Mouse (Mus musculus) megakaryocyte, embryonic 14.5 days (primary cell): ENCODE results near the gene Hnrnph2. TPM values are rescaled to one million over a fixed set of nuclear protein-coding genes. Genes with fewer than 3 reads are reported as not detected.

Experiments used
- H3K27me3 ChIP-seq: replicated peaks from 2 replicates; pipeline ENCODE3; 2012; ENCODE audit warnings: inconsistent platforms
- H3K36me3 ChIP-seq: replicated peaks from 2 replicates; pipeline ENCODE3; 2012; ENCODE audit warnings: low read length, inconsistent platforms, mixed read lengths
- H3K4me1 ChIP-seq: 2 replicates; pipeline ENCODE4 v1.6.1; 2012; ENCODE audit warnings: inconsistent platforms
- H3K4me3 ChIP-seq: replicated peaks from 2 replicates; pipeline ENCODE3; 2012; ENCODE audit warnings: moderate library complexity, mild to moderate bottlenecking, inconsistent platforms
- H3K9me3 ChIP-seq: 2 replicates; pipeline ENCODE4 v1.6.1; 2012; ENCODE audit warnings: inconsistent platforms
- FLI1 ChIP-seq: IDR thresholded peaks from 2 replicates; pipeline ENCODE4 v1.6.1; 2012; ENCODE audit warnings: low read length, inconsistent platforms, mixed read lengths
- GATA1 ChIP-seq: IDR thresholded peaks from 3 replicates; pipeline ENCODE4 v1.6.1; 2012; ENCODE audit warnings: mixed read lengths, low read length, inconsistent platforms, borderline replicate concordance
- polyA plus RNA-seq: library from polyadenylated mRNA; stranded (reverse); fragments of >175 nt; gene quantifications from 2 replicates; pipeline ENCODE4 v1.2.3, GENCODE M21; 2012; ENCODE audit warnings: low replicate concordance; ENCODE audit not compliant: insufficient read depth

Gene Hnrnph2
- polyA plus RNA-seq, 1 experiment, result 11.7 TPM

- Histone ChIP-seq H3K9me3 (no peaks in the 10 kb centered on the region), H3K4me1 (peaks cover 27% of the 10 kb centered on the region), H3K36me3 (peaks cover 5% of the 10 kb centered on the region), H3K27me3 (no peaks in the 10 kb centered on the region), H3K4me3 (peak overlapping the region; percentile 31)
- TF ChIP-seq GATA1 (no peak), FLI1 (no peak)
Observed at GRCm38 (mm10) chrX:134612285-134612959, 11.4 kb downstream of the Hnrnph2 start.

- TF ChIP-seq FLI1 (no peak), GATA1 (no peak)
- Histone ChIP-seq H3K36me3 (no peaks in the 10 kb centered on the region), H3K4me3 (no peak overlapping the region), H3K9me3 (no peaks in the 10 kb centered on the region), H3K4me1 (peaks cover 19% of the 10 kb centered on the region), H3K27me3 (peaks cover 3% of the 10 kb centered on the region)
Observed at GRCm38 (mm10) chrX:134614306-134614705, 13.3 kb downstream of the Hnrnph2 start.

GRCm38 (mm10) chrX:134619695-134620094 is 18.7 kb downstream of the Hnrnph2 start:
- Histone ChIP-seq H3K27me3 (peaks cover 6% of the 10 kb centered on the region), H3K4me3 (no peak overlapping the region), H3K36me3 (no peaks in the 10 kb centered on the region), H3K4me1 (no peaks in the 10 kb centered on the region), H3K9me3 (no peaks in the 10 kb centered on the region)
- TF ChIP-seq GATA1, result no peak
- TF ChIP-seq FLI1, result no peak

GRCm38 (mm10) chrX:134620254-134620865 is 19.4 kb downstream of the Hnrnph2 start:
- Histone ChIP-seq H3K4me1 (no peaks in the 10 kb centered on the region), H3K4me3 (no peak overlapping the region), H3K27me3 (peaks cover 6% of the 10 kb centered on the region), H3K36me3 (no peaks in the 10 kb centered on the region), H3K9me3 (no peaks in the 10 kb centered on the region)
- TF ChIP-seq FLI1, result no peak
- no peak for TF ChIP-seq GATA1

GRCm38 (mm10) chrX:134621685-134622084 is 20.7 kb downstream of the Hnrnph2 start:
- H3K36me3 ChIP-seq, result no peaks in the 10 kb centered on the region
- no peaks in the 10 kb centered on the region for H3K4me1 ChIP-seq
- no peak overlapping the region for H3K4me3 ChIP-seq
- TF ChIP-seq FLI1, result no peak
- TF ChIP-seq GATA1, result no peak
- no peaks in the 10 kb centered on the region for H3K9me3 ChIP-seq
- peaks cover 6% of the 10 kb centered on the region for H3K27me3 ChIP-seq

DNA sequence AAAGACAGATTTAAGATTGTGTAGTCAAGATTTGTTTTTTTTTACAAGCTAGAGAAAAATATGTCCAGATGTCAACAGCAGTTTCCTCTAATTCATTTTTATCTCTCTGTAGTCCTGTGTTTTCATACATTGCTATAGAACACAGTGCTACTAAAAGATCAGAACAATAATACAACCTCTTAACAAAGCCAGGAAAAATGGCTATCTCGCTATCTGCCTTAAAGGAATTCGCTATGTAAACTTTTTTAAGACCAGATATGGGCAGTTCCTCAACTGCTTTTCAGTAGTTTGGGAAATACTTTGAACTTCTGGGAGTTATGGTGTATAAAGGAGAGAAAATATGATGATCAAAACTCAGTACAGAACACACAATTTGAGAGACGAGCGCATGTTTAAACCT is 22.4 kb downstream of the Hnrnph2 start:
- H3K4me3 ChIP-seq, result no peak overlapping the region
- no peaks in the 10 kb centered on the region for H3K9me3 ChIP-seq
- peaks cover 4% of the 10 kb centered on the region; the same call in 1 of the 2 replicates for H3K4me1 ChIP-seq
- H3K27me3 ChIP-seq, result peaks cover 3% of the 10 kb centered on the region
- no peaks in the 10 kb centered on the region for H3K36me3 ChIP-seq
- no peak for TF ChIP-seq GATA1
- no peak for TF ChIP-seq FLI1

GRCm38 (mm10) chrX:134628200-134628599 is 27.2 kb downstream of the Hnrnph2 start:
- no peaks in the 10 kb centered on the region for H3K36me3 ChIP-seq

GRCm38 (mm10) chrX:134632710-134633109 is 31.7 kb downstream of the Hnrnph2 start:
- H3K4me1 ChIP-seq, result peaks cover 16% of the 10 kb centered on the region
- no peak for TF ChIP-seq GATA1
- H3K36me3 ChIP-seq, result no peaks in the 10 kb centered on the region
- peaks cover 5% of the 10 kb centered on the region for H3K27me3 ChIP-seq
- no peaks in the 10 kb centered on the region for H3K9me3 ChIP-seq
- no peak overlapping the region for H3K4me3 ChIP-seq

More at GRCm38 (mm10) chrX:134628200-134628599, 27.2 kb downstream of the Hnrnph2 start:
- Histone ChIP-seq H3K4me1 (peaks cover 4% of the 10 kb centered on the region; the same call in 1 of the 2 replicates), H3K27me3 (no peaks in the 10 kb centered on the region), H3K9me3 (no peaks in the 10 kb centered on the region), H3K4me3 (no peak overlapping the region)
- TF ChIP-seq FLI1, result no peak
- no peak for TF ChIP-seq GATA1

- Histone ChIP-seq H3K4me1 (peaks cover 16% of the 10 kb centered on the region), H3K36me3 (no peaks in the 10 kb centered on the region), H3K9me3 (no peaks in the 10 kb centered on the region), H3K4me3 (no peak overlapping the region), H3K27me3 (peaks cover 5% of the 10 kb centered on the region)
- no peak for TF ChIP-seq GATA1
- TF ChIP-seq FLI1, result no peak
Observed at GRCm38 (mm10) chrX:134635111-134635510, 34.1 kb downstream of the Hnrnph2 start.

- H3K27me3 ChIP-seq, result peaks cover 5% of the 10 kb centered on the region
- H3K4me1 ChIP-seq, result peaks cover 24% of the 10 kb centered on the region
- TF ChIP-seq GATA1 (no peak), FLI1 (no peak)
- H3K4me3 ChIP-seq, result peak overlapping the region; percentile 50
- no peaks in the 10 kb centered on the region for H3K9me3 ChIP-seq
- H3K36me3 ChIP-seq, result no peaks in the 10 kb centered on the region
Observed at GRCm38 (mm10) chrX:134635860-134636259, 34.9 kb downstream of the Hnrnph2 start.
